Mouse (Mus musculus): ENCODE data around the gene Dlgap1. TPM values are rescaled to one million over a fixed set of nuclear protein-coding genes. Genes with fewer than 3 reads are reported as not detected.

The Dlgap1 gene
- total and polyA plus RNA-seq, 3 experiments: 0.39 to 1.6 (median 0.52) TPM

DNA sequence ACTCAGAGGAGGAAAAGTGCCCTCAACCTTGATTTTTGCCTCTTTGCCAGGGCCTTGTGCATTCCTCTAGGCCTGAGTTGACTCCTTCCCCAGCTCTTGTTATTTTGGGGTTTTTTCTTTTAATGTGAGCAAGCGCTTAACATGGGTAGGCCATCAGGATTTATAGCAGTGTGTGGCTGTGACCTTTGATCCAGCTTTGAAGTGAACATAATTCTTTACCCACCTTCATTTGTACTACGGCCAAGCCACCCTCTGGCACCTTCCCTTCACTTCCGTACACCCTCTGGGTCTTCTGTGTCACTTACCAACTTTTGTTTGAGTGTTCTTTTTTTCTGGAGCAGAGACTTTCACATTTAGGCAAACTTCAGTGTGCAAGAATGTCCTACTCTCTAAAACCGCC, 874.4 kb downstream of the Dlgap1 start:
- Histone ChIP-seq H3K27me3 (ENCODE audit: control insufficient read depth, insufficient read depth, low read length) (no peaks in the 10 kb centered on the region), H3K79me2 (replicated peaks; ENCODE audit: control insufficient read depth, insufficient read depth, low read length) (no peaks in the 10 kb centered on the region), H3K36me3 (ENCODE audit: control insufficient read depth, insufficient read depth, low read length) (peaks cover 7% of the 10 kb centered on the region), H3K4me1 (ENCODE audit: control insufficient read depth, insufficient read depth, low read length) (peaks cover 4% of the 10 kb centered on the region), H3K9ac (ENCODE audit: low read depth, low read length) (no peak overlapping the region), H3K27ac (no peak overlapping the region), H3K4me3 (no peak overlapping the region)
- 97% methylated on average over 4 of the region's 4 CpGs for WGBS
- TF ChIP-seq POLR2A (IDR thresholded peaks at IDR 0.05; ENCODE audit: insufficient read depth, low read depth, low read length): no peak
- TF ChIP-seq CTCF (IDR thresholded peaks at IDR 0.05): no peak
- no peak for TF ChIP-seq EP300 (IDR thresholded peaks at IDR 0.05; ENCODE audit: insufficient read depth, low read depth, low read length)
- DNase-seq: no peak
- intact Hi-C loops (cut with DNase I): loop anchor here (10.0 kb wide), 1 partner anchor 1992 kb away; the partner anchor contains the start of gene Ypel5

DNA sequence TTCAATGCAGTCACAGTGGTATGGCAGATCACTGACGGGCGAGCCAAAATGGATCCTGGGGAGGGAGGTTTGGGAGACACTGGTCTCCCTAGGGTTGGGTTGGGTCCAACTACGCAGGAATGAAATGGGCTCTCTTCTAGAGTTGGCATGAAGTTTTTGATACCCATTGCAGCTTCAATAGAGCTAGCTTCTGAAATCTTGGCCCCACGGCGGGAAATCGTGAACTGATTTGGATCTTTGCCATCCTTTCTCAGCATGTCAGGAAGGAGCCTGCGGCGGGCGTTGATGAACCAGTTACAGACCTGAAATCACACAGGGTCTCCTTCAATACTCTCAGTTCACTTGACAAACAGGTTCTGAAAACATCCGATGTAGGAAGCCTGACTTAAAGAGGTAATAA, 876.1 kb downstream of the Dlgap1 start:
- intact Hi-C loops (cut with DNase I): loop anchor here (5.0 to 10.0 kb wide), 2 partner anchors 147 to 1990 kb away; partner anchors contain the start of gene Ypel5
- WGBS: 45% methylated on average over 10 of the region's 10 CpGs
- H3K36me3 ChIP-seq (ENCODE audit: control insufficient read depth, insufficient read depth, low read length): peaks cover 7% of the 10 kb centered on the region
- no peak for TF ChIP-seq EP300 (IDR thresholded peaks at IDR 0.05; ENCODE audit: insufficient read depth, low read depth, low read length)
- no peak for TF ChIP-seq POLR2A (IDR thresholded peaks at IDR 0.05; ENCODE audit: insufficient read depth, low read depth, low read length)
- no peak for TF ChIP-seq CTCF (IDR thresholded peaks at IDR 0.05)
- H3K27ac ChIP-seq: peak overlapping the region; percentile 21; the same call in 1 of the 2 replicates
- DNase-seq: peak; percentile 27 to 30
- peaks cover 6% of the 10 kb centered on the region for H3K4me1 ChIP-seq (ENCODE audit: control insufficient read depth, insufficient read depth, low read length)
- no peaks in the 10 kb centered on the region for H3K27me3 ChIP-seq (ENCODE audit: control insufficient read depth, insufficient read depth, low read length)
- no peaks in the 10 kb centered on the region for H3K79me2 ChIP-seq (replicated peaks; ENCODE audit: control insufficient read depth, insufficient read depth, low read length)
- no peak overlapping the region for H3K4me3 ChIP-seq
- H3K9ac ChIP-seq (ENCODE audit: low read depth, low read length): no peak overlapping the region

DNA sequence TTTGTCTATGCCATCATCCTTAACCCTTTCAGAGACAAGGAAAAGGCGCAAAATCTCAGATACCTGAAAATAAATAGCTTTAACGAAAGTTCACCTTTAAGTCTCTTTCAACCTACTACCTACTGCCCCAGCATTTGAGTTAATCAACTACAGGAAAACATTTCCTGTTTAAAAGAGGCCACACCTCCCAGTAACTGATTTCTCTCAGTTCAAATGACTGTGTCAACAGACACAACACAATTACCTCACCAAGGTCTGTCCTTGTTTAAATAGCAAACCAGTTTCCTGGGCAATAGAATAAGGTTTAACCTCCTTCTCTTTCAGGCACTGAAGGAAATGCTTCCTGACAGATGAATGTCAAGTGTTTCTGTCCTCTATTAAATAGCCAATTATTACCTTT, 876.7 kb downstream of the Dlgap1 start:
- TF ChIP-seq EP300 (IDR thresholded peaks at IDR 0.05; ENCODE audit: insufficient read depth, low read depth, low read length): no peak
- TF ChIP-seq POLR2A (IDR thresholded peaks at IDR 0.05; ENCODE audit: insufficient read depth, low read depth, low read length): no peak
- TF ChIP-seq CTCF (IDR thresholded peaks at IDR 0.05): no peak
- Histone ChIP-seq H3K4me3 (no peak overlapping the region), H3K9ac (ENCODE audit: low read depth, low read length) (no peak overlapping the region), H3K27ac (peak overlapping the region; percentile 42), H3K4me1 (ENCODE audit: control insufficient read depth, insufficient read depth, low read length) (peaks cover 6% of the 10 kb centered on the region), H3K79me2 (replicated peaks; ENCODE audit: control insufficient read depth, insufficient read depth, low read length) (no peaks in the 10 kb centered on the region), H3K36me3 (ENCODE audit: control insufficient read depth, insufficient read depth, low read length) (peaks cover 7% of the 10 kb centered on the region), H3K27me3 (ENCODE audit: control insufficient read depth, insufficient read depth, low read length) (no peaks in the 10 kb centered on the region)
- intact Hi-C loops (cut with DNase I): loop anchor here (5.0 to 10.0 kb wide), 2 partner anchors 147 to 1989 kb away; partner anchors contain the start of gene Ypel5
- WGBS: 73% methylated on average over 2 of the region's 2 CpGs
- no peak for DNase-seq

DNA sequence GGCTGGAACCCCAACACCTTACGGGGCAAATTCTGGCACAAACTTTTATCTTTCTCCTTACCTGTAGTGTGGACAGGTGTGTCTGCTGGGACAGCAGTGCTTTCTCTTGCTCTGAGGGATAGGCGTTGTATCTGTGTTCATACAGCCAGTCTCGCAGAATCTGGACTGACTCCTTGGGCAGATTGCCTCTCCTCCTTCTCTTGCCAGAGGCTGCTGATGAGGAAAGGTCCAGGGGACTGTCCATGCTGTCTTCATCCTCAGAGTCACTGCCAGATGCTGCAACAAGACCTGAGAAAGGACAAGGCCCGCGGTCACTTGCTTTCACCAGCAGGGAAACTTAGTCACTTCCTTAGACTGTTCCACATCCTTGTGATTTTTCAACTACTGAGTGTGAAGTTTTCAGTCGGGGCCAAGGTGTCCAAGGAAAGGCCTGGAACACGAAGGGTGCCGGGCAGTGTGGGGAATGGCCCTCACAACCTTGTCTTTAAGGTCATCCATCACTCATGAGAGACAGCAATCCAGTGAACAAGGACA, 877.3 kb downstream of the Dlgap1 start:
- TF ChIP-seq POLR2A (IDR thresholded peaks at IDR 0.05; ENCODE audit: insufficient read depth, low read depth, low read length) (no peak), EP300 (IDR thresholded peaks at IDR 0.05; ENCODE audit: insufficient read depth, low read depth, low read length) (no peak), CTCF (IDR thresholded peaks at IDR 0.05) (no peak)
- Histone ChIP-seq H3K4me1 (ENCODE audit: control insufficient read depth, insufficient read depth, low read length) (peaks cover 6% of the 10 kb centered on the region), H3K79me2 (replicated peaks; ENCODE audit: control insufficient read depth, insufficient read depth, low read length) (no peaks in the 10 kb centered on the region), H3K36me3 (ENCODE audit: control insufficient read depth, insufficient read depth, low read length) (peaks cover 7% of the 10 kb centered on the region), H3K27ac (peak overlapping the region; percentile 42), H3K4me3 (no peak overlapping the region), H3K27me3 (ENCODE audit: control insufficient read depth, insufficient read depth, low read length) (no peaks in the 10 kb centered on the region), H3K9ac (ENCODE audit: low read depth, low read length) (no peak overlapping the region)
- WGBS: 51% methylated on average over 8 of the region's 8 CpGs
- DNase-seq: peak in 1 of 2 experiments; percentile 27
- intact Hi-C loops (cut with DNase I): loop anchor here (5.0 to 10.0 kb wide), 2 partner anchors 146 to 1989 kb away; partner anchors contain the start of gene Ypel5

DNA sequence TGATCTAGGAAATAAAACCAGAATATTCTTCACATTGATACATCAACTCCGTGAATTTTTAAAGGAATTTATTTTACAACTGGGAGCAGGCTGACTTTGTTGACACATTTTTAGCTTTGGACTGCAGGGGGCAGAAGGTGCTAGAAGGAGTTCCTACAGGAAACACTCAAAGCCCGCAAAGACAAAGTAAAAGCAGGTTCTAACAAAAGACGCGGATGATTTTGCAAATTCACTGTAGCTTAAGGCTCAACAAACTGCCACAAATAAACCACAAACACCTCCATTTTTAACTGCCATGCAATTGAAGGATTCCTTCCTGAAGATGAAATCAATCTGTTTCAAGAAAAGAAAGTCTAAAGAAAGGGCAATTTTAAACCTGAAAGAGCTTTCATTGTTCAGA, 878.2 kb downstream of the Dlgap1 start:
- DNase-seq: peak in 1 of 2 experiments; percentile 51
- Histone ChIP-seq H3K27ac (peak overlapping the region; percentile 96), H3K4me1 (ENCODE audit: control insufficient read depth, insufficient read depth, low read length) (peaks cover 6% of the 10 kb centered on the region), H3K9ac (ENCODE audit: low read depth, low read length) (no peak overlapping the region), H3K79me2 (replicated peaks; ENCODE audit: control insufficient read depth, insufficient read depth, low read length) (no peaks in the 10 kb centered on the region), H3K36me3 (ENCODE audit: control insufficient read depth, insufficient read depth, low read length) (peaks cover 7% of the 10 kb centered on the region), H3K27me3 (ENCODE audit: control insufficient read depth, insufficient read depth, low read length) (no peaks in the 10 kb centered on the region), H3K4me3 (no peak overlapping the region)
- intact Hi-C loops (cut with DNase I): loop anchor here (5.0 to 10.0 kb wide), 2 partner anchors 145 to 1988 kb away; partner anchors contain the start of gene Ypel5
- TF ChIP-seq EP300 (IDR thresholded peaks at IDR 0.05; ENCODE audit: insufficient read depth, low read depth, low read length) (no peak), CTCF (IDR thresholded peaks at IDR 0.05) (peak; percentile 80)
- 8% methylated on average over 4 of the region's 4 CpGs for WGBS

Measured in heart, adult 2 months (tissue).